Mouse (Mus musculus) fat pad, adult 2 months (tissue): ENCODE measurements around the gene Deaf1.
"Not testable (repeated sequence)": the region's sequence is repeated elsewhere in the genome, so short reads cannot be mapped to it uniquely, and the experiment has no call there.

ENCODE experiments used
- DNase-seq: peaks from one replicate; pipeline ENCODE4 v3.0.0-alpha.2; 2011; ENCODE audit warnings: low read depth, low spot score; ENCODE audit errors: extremely low read depth

Deaf1 gene

DNA sequence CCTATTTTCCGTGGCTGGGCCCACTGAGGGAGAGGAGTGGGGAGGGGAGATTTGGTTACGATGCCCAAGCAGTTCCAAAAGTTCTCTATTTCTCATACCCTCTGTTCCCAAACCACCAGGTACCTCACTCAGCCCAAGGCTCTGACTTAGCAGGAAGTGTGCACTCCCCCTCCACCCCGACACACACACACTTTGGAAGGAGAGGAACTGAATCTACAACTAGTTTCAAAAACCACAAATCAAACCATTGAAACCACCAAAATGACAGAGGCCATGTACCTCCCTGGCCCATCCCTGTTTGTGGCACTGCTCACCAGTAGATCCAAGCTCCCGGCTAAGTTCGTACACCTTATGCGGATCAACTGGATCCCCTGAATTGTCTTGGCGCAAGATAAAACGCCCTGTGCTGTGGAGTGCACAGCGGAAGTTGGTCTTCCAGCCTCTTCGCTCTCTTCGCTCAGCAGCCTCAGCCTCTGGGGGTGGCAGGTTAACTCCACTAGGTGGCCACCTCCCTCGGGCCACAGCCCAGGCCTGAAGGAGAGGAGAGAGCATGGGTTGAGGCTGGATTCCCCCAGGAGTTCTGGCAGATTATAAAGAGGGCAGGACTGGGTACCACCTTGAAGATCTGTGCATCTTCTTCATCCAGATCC, 62.6 kb downstream of the Deaf1 start:
- no peak for DNase-seq

DNA sequence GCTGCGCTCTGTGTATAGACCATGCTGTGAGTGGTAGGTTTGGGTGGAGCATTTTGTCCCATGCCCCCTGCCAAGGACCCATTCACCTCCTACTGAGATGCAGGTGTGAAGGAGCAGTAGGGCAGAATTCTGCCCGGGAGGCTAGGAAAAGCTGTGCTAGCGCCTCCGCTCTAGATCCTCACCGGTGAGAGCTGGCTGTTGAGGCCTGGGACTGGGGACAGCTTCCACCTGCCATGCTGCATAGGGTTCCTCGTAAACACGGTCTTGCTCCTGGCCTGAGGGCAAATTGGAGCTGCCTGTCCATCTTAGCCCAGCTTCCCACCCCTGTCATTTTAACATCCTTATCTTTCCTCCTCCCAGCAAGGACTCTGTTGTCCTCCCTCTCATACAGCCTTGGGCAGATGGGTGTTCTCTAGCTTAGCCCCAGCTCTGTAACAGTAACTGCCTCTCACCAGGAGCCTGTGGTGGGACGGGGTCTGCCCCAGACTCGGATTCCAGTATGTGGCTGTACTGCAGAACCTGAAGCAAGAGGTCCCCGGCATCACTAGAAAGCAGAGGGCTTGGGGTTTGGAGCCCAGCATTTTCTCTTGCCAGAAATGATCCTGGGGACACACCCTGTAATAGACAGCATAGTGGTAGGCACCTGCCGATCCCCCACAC, 63.3 kb downstream of the Deaf1 start:
- DNase-seq = no peak

DNA sequence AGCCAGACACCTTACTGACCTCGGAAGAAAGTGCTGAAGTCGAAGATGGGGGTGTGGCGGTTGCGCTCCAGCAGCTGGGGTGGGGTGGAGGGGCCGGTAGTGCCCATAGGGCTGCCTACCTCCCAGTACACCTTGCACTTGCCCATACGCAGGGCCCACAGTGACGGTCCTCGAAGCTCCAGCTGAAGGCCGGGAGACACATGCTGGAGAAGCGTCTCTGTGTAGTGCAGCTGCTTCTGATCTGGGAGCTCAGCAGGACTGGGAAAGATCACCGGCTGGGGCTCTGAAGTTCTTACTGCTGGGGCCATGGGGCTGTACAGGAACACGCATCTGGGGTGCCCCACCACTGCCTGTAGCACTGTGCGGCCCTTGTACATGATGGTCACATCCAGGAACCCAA, 63.9 kb downstream of the Deaf1 start:
- no peak for DNase-seq

DNA sequence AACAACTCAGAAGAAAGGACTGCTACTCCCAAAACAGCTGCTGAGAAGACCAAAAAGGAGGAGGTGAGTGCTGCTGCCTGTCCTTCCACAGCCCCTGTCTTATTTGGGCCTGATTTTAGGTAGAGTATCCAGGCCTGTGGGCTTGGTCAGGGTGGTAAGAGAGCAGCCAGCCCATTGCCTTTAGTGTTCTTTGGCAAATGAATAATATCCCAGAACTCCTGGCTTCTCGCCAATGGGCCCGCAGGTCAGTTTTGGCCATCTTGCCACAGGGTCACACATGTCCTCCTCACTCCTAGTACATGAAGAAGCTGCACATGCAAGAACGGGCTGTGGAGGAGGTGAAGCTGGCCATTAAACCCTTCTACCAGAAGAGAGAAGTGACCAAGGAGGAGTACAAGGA, 66.0 kb downstream of the Deaf1 start:
- DNase-seq = no peak

DNA sequence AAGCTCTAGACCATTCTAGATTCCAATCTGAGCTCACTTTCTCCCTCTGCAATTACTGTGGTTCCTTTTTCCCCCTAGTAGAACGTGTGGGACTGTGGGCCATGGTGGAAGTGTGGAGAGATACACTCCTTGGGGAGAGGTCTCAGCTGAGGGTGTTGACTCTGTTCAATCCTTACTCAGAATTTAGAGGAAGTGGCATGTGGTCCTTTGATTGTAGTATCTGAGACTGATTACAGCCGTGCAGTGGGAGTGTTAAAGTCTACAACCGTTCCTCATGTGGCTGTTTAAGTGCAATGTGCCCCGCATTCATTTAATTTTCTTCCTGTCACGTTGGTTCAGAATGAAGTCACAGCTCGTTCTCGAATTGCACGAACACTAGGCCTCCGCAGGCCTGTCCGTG, 71.3 kb downstream of the Deaf1 start:
- no peak for DNase-seq

DNA sequence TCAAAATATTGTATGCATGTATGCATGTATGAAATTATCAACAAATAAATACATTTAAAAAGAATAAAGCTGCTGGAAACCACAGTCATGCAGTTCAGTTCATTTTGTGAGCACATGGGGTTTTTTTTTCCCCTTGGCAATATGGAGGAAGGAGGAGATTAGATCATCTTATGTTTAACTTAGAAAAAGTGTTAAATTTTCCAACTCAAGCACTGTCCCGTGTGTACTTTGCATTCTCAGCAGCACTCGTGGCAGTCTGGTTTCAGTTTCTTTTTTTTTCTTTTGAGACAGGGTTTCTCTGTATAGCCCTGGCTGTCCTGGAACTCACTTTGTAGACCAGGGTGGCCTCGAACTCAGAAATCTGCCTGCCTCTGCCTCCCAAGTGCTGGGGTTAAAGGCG, 77.0 kb downstream of the Deaf1 start:
- not testable (repeated sequence) for DNase-seq
